Mouse (Mus musculus) spleen, postnatal 36 days (tissue): ENCODE measurements at regions not wholly inside any gene's neighbourhood (a gene's known extent, or its start where the extent isn't known, plus 50 kb on each side); places are given as distances from the start of the nearest gene placed in this dataset.

Experiments
- DNase-seq, 2 experiments: peaks; one replicate each; pipeline ENCODE4 v3.0.0; 2022; ENCODE audit warnings: low spot score in 2 of 2, mixed read lengths in 1 of 2

DNA sequence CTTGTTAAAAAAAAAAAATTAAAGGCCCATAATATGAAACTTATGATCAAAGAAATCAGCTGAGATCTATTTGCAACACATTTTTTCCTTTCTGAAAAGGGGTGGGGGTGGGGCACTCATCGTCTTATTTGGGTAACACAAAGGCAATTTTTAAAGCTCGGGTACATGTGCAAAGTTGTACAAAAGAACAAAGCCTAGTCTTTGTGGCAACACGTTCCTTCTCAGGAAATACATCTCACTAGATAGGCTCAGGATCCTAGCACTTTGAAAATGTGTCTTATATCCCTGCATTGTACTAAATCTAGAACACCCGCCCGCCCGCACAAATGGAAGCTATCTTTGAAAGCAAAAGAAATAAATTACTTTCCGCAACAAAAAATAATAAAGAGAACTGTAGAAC is 158.2 kb downstream of the Sox4 start:
- no peak for DNase-seq

DNA sequence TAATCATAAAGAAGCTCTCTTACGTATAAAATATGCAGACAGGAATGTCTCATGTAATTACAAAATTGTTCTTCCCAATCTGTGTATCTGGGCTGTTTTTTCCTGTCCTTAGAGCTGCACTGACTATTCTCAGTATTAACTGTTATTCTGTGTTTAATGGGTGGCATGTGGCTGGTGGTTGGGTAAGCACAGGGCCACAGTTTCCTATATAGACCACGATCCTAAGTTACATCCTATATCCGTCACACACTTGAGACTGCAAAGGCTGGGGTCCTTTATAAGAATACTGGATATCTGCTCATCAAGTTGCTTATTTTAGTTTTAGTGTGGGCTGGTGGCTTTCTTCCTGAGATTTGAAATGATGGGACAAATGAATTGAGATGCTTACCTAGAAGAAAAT is 159.0 kb downstream of the Sox4 start:
- DNase-seq = no peak

DNA sequence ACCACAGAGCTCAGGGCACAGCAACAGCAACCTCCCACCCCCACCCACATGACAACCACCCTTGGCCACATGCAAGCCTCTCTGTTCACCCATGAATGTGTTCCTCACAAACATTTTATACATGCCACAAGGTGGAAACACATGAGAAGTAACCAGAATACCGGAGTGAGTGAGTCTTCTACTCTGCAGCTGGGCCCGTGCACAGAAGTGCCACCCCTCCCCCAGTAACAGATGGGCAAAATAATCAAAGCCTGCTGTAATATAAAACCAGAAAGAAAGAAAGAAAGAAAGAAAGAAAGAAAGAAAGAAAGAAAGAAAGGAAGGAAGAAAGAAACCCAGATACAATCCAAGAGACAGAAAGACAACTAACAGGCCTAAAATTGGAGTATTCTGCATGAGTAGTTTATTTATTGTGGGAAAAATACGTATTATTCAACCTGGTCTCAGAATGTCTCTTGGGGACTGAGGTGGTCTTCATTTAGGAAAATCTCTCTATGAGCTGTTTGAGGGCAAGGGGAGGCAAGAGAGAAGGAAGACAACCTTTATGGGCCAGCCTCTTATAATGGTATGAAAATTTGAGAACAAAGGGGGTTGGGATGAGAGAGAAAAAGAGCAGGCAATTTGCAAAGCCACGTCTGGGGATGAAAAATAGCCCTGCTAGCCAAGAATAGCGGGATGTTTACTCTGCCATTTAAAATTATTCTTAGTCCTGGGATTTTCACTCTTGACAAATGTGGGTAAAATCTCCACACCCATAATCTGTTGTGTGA is 160.2 kb downstream of the Sox4 start:
- peak; percentile 9 to 22 for DNase-seq

DNA sequence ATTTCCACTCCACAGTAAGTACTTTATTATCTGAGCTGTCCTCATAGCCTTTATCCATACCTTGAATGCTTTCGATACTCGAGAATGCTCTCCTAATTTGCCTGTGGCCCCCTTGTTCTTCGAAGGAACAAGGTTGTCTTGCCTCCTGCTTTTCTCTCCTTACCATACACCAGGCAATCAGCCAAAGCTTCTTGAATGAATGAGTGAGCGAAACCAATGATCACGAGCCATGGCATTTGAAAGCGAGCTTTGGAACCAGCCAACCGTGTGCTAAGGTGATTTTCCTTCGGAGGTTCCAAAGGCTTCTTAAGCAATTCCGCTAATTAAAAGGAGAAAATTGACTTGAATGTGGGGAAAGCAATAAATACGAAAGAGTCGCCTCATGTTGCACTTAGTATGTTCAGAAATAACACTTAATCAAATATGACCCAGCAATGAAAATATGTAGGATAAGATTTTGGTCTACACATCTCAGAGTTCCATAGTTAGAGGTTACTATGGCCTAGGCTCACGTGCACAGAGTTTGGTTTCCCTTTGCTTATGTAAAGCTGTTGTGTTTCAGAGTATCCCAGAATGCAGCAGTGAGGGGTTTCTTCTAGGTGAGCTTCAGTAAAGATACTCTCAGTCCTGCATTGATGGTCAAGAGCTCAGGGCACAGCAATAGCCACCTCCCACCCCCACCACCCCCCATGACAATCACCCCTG is 160.9 kb downstream of the Sox4 start:
- DNase-seq = no peak

DNA sequence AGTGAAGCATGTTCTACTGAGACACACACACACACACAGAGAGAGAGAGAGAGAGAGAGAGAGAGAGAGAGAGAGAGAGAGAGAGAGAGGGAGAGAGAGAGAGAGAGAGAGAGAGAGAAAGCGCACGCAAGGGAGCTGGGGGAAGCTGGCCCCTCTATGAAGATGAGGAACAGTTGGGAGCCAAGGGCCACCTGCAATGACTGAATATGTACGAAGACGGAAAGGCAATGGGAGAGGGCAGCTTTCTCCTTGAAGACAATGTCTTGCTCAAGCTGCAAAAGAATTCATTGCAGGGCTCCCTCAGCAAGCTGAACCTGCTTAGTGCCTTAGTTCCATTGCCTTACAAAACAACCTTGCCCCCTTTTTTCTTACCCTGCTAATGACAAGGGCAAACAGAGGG is 163.1 kb downstream of the Sox4 start:
- no peak for DNase-seq

DNA sequence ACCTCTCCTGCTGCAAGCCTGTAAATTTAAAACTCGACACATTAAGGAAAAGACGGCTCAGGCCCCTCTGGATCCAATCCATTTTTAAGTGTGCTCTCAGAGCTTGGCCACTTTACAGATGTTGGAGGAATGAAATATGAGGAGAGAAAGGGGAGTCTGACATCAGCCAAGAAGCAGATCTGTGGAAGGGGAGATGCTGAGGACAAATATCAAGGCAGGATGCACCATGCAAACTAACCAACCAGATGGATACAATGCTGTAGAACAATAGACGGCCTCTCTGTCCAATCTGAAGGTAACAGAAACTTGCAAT is 166.2 kb downstream of the Sox4 start:
- DNase-seq = no peak

- no peak for DNase-seq
These were observed 166.7 kb downstream of the Sox4 start for GRCm38 (mm10) chr13:28786629-28787330.

- DNase-seq = no peak
These were observed 170.8 kb downstream of the Sox4 start for GRCm38 (mm10) chr13:28782497-28783246.

DNA sequence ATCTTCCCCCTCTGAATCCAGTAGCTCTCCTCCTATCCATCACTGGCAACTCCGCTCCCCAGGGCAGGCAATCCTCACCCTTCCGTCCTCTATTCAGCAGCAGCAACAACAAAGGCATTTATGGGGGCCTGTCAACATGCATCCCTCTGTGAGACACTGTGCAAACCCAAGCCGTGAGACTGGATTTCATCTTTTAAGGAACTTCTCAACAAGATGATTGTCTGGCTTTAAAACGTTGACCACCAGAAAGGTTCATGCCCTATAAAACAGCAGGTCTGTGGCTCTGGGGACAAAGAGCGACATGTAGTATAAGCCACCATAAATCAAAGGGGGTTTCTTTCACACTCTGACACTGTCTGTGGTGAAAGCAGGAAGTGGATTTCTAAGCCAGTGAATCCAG is 171.4 kb downstream of the Sox4 start:
- no peak for DNase-seq

DNA sequence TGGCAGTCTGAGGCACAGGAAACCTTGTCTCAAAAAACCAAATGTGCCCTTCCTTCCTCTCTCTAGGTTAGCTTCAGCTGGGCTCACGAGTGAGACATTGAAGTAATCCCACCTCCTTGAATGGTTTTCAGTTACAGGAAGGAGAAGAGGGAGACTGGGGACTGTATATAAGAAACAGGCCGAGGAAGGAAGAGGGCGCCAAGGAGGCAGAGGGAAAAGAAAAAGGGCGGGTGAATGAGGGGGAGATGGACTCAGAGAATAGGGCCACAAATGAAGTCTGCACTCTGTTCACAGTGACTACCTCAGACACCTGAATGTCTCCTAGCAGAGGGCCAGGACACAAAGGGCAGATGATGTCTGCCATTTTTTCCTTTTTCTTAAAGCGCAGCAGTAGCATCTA is 171.9 kb downstream of the Sox4 start:
- DNase-seq = no peak

DNA sequence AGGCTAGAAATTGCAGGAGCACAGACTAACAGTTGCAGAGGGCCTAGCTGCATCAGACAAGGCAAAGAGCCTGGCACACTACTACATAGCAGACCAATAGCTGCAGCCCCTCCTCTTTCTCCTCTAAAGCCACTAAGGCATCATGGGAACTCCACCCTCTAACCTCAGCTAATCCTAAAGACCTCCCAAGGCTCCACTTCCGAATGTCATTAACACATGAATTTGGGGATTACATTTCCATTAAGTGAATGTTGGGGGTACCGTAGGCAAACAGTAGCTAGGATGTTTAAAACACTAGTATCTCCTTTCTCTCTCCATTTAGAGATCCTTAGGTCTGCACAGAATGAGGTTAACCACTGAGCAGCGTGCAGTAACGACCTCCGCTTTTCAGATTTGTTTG is 173.1 kb downstream of the Sox4 start:
- no peak for DNase-seq

- no peak for DNase-seq
These were observed 178.2 kb downstream of the Sox4 start for GRCm38 (mm10) chr13:28775142-28775815.

- no peak for DNase-seq
These were observed 178.9 kb downstream of the Sox4 start for GRCm38 (mm10) chr13:28774649-28775048.

- no peak for DNase-seq
These were observed 180.0 kb downstream of the Sox4 start for GRCm38 (mm10) chr13:28773466-28773865.

- DNase-seq = no peak
These were observed 183.0 kb downstream of the Sox4 start for GRCm38 (mm10) chr13:28770531-28770930.

- DNase-seq = peak in 1 of 2 experiments; percentile 2
These were observed 183.5 kb downstream of the Sox4 start for GRCm38 (mm10) chr13:28770018-28770417.

DNA sequence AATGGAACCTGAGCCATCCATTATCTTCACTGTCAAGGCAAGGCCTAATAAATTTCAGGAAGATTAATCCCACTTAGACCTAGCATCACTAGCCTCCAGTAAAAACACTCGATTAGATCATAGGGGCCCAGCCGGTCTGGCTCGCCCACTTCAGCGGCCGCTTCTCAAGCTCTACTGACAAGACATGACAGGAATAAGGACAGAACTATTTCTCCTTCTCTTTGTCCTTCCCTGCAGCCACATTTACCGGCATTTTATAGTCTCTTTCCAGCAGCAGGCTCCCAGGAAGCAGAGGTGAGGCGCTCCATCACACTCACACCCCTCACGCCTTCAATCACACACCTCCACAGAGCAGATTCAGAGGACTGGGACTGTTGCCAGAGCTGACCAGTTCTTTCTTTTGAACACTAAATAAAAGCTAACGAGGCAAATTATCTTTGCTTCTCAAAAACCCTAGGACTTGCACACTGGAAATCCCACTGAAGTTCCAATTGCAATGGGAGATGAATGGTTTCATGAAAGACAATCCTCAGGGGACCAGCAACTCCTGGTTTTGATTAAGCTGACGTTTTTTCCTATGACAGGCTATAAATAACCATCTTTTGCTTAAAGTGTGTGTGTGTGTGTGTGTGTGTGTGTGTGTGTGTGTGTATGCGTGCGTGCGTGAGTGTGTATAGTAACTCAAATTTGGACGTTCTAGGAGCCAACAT is 184.6 kb downstream of the Sox4 start:
- no peak for DNase-seq

DNA sequence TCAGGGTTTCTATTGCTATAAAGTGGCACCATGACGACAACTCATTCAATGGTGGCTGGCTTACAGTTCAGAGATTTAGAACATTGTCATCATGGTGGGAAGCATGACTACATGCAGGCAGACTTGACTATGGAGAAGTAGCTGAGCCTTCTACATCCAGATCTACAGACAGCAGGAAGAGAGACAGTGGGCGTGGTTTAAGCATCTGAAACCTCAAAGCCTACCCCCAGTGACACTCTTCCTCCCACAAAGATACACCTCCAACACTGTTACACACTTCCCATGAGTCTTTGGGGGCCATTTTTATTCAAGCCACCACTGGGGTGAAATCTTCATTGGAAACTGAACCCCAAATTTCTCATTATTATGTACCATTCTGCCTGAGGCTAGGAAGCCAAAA is 191.0 kb downstream of the Sox4 start:
- DNase-seq = no peak

GRCm38 (mm10) chr13:28759026-28759425 is 194.5 kb downstream of the Sox4 start:
- no peak for DNase-seq

GRCm38 (mm10) chr13:28757846-28758522 is 195.5 kb downstream of the Sox4 start:
- peak; percentile 71 to 73 for DNase-seq
